Mouse (Mus musculus): ENCODE data around the gene Lrrk1.

DNA sequence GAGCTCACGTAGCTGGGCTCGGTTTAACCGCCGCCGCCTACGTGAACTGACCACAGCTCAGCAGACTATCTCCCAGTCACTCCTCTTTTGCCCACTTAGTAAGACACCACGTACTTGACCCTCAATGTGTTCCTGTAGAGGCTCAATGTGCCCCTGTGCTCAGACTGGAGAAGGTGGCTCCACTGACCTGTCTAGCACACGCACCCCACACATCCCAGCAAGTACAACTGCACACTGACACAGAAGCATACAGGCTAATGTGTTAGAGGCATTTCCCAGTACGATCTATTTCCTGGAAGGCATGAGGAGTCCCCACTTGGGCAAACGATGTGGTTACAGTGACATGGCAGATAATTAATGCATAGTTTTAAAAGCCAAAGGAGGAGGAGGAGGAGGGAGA is 11.6 kb downstream of the Lrrk1 start:
- TF ChIP-seq CTCF (IDR thresholded peaks at IDR 0.05; ENCODE audit: extremely low read depth, insufficient read length, insufficient replicate concordance, low read depth, low read length) (no peak), POLR2A (IDR thresholded peaks at IDR 0.05; ENCODE audit: low read depth, low read length) (no peak)

All from small intestine, adult 2 months (tissue).